Mouse (Mus musculus): Measurements from ENCODE around the gene Pan3. TPM values are rescaled to one million over a fixed set of nuclear protein-coding genes. Genes with fewer than 3 reads are reported as not detected.
A peak's percentile ranks its signal among the peaks of the same experiment; 100 is the strongest.

Gene Pan3
- polyA plus RNA-seq, 1 experiment from 2014 or later, result 73.7 TPM

DNA sequence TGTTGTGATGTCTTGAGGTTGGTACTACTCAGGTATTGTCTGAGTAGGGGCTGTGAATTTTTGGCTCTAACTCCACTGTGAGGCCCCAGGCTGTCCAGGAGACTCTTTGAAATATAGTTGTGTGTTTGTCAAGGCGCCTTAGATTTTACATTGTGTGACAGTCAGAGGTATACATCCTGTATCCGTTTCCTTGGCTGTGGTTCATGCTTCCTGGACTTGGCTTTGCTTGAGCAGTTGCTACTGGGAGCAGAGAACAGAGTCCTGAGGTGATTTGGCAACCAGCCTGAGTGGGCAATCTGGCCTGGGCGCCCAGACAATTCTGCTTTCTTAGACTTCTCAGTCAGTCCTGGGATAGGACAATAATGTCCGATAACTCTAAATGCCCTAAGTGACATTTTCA, 5.3 kb downstream of the Pan3 start:
- Histone ChIP-seq H3K4me3 (replicated peaks) (no peak overlapping the region), H3K27me3 (no peaks in the 10 kb centered on the region), H3K4me1 (peaks cover 60% of the 10 kb centered on the region), H3K9ac (no peak overlapping the region), H3K36me3 (peaks cover 7% of the 10 kb centered on the region; the same call in 1 of the 2 replicates), H3K9me3 (replicated peaks) (no peaks in the 10 kb centered on the region), H3K4me2 (peak overlapping the region; percentile 27; the same call in 1 of the 2 replicates), H3K27ac (peak overlapping the region; percentile 54)
- no peak for ATAC-seq (replicated peaks; ENCODE audit: low FRiP score)
- WGBS, result 44% methylated on average over 4 of the region's 4 CpGs

DNA sequence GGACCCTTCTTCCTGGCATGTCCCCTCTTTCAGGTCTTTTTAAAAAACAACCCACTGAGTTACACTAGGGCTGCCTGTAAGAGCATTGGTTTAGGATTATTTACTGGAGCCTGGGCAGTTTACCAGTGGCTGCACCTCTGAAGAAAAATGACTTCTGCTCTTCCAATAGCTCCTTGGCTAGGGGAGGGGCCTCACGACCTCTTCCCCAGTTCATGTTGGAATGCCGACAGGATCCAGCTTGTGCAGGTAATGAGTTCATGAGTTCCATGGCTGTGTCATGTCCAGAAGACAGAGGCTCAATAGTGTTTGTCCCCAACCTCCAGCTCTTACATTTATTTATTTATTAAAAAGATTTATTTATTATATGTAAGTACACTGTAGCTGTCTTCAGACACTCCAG, 5.8 kb downstream of the Pan3 start:
- peak overlapping the region; percentile 27; the same call in 1 of the 2 replicates for H3K4me2 ChIP-seq
- no peak overlapping the region for H3K4me3 ChIP-seq (replicated peaks)
- no peak overlapping the region for H3K9ac ChIP-seq
- no peak for ATAC-seq (replicated peaks; ENCODE audit: low FRiP score)
- H3K27ac ChIP-seq, result peak overlapping the region; percentile 54; the same call in 1 of the 2 replicates
- H3K4me1 ChIP-seq, result peaks cover 60% of the 10 kb centered on the region
- H3K27me3 ChIP-seq, result no peaks in the 10 kb centered on the region
- 56% methylated on average over 2 of the region's 2 CpGs for WGBS
- peaks cover 10% of the 10 kb centered on the region; the same call in 1 of the 2 replicates for H3K36me3 ChIP-seq
- no peaks in the 10 kb centered on the region for H3K9me3 ChIP-seq (replicated peaks)

DNA sequence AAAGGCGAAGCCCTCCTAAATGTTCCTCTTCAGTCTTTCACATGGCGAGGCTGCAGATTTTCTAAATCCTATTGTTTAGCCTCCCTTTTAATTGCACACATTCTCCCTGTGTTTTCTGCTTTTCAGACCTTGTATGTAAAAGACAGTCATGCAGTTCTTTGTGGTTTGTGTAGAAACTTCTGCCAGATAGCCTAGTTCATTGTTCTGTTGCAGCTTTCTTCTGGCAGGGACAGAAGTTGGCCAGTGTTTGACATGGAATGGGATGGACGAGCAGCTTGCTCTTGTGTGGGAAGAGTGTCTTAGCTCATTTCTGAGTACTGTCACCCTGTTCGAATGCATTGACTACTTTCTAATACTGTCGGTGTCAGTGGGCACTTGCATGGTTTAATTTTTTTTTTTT, 6.5 kb downstream of the Pan3 start:
- peaks cover 62% of the 10 kb centered on the region for H3K4me1 ChIP-seq
- no peak overlapping the region for H3K4me3 ChIP-seq (replicated peaks)
- no peak for ATAC-seq (replicated peaks; ENCODE audit: low FRiP score)
- no peak overlapping the region for H3K9ac ChIP-seq
- no peak overlapping the region for H3K4me2 ChIP-seq
- no peaks in the 10 kb centered on the region for H3K27me3 ChIP-seq
- peak overlapping the region; percentile 19; the same call in 1 of the 2 replicates for H3K27ac ChIP-seq
- H3K36me3 ChIP-seq, result peaks cover 10% of the 10 kb centered on the region; the same call in 1 of the 2 replicates
- WGBS, result 83% methylated on average over 5 of the region's 5 CpGs
- no peaks in the 10 kb centered on the region for H3K9me3 ChIP-seq (replicated peaks)

DNA sequence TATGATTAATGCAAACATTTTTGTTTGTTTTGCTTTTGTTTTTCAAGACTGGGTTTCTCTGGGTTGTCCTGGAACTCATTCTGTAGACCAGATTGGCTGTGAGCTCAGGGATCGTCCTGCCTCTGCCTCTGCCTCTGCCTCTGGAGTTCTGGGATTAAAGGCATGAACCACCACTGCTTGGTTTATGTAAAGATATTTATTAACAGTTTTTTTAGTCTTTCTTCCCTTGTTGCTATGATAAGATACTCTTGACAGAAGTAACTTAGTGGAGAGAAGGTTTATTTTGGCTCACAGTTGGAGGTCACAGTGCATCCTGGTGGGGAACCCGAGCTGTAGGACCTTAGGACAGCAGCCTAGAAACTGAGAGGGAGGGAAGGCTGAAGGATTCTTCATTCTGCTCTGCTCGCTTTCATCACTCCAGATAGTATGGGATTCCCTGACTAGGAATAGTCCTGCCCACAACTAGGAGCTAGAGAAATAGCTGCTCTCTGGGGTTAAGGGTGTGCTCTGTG, 11.1 kb downstream of the Pan3 start:
- Histone ChIP-seq H3K9ac (no peak overlapping the region), H3K4me2 (no peak overlapping the region), H3K4me3 (replicated peaks) (no peak overlapping the region), H3K27me3 (no peaks in the 10 kb centered on the region), H3K9me3 (replicated peaks) (no peaks in the 10 kb centered on the region), H3K4me1 (peaks cover 31% of the 10 kb centered on the region), H3K27ac (no peak overlapping the region), H3K36me3 (peaks cover 3% of the 10 kb centered on the region; the same call in 1 of the 2 replicates)
- no peak for ATAC-seq (replicated peaks; ENCODE audit: low FRiP score)
- 64% methylated on average over 3 of the region's 3 CpGs for WGBS

DNA sequence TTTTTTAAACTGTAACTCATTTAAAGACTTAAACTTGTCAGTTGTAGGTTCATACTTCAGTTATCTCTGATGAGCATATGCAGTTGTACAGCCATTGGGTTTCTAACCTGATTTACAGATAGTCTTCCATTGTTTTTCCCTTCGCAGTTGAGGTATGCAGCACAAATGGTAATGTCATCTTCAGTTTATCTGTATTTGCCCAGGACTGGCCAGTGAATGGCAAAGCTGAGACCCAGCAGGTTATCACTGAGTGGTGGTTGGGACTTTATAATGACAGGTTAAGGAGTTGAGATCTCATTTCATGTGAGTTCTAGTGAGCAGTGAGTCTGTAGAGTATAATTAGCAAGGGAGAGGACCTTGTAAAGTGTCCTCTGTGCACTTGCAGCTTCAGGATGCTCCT, 12.0 kb downstream of the Pan3 start:
- H3K27ac ChIP-seq, result no peak overlapping the region
- H3K9me3 ChIP-seq (replicated peaks), result no peaks in the 10 kb centered on the region
- no peak overlapping the region for H3K4me3 ChIP-seq (replicated peaks)
- no peaks in the 10 kb centered on the region for H3K27me3 ChIP-seq
- no peak for ATAC-seq (replicated peaks; ENCODE audit: low FRiP score)
- H3K4me2 ChIP-seq, result no peak overlapping the region
- no peak overlapping the region for H3K9ac ChIP-seq
- peaks cover 23% of the 10 kb centered on the region for H3K4me1 ChIP-seq
- WGBS, result 88% methylated on average over 1 of the region's 1 CpGs
- H3K36me3 ChIP-seq, result peaks cover 3% of the 10 kb centered on the region; the same call in 1 of the 2 replicates

DNA sequence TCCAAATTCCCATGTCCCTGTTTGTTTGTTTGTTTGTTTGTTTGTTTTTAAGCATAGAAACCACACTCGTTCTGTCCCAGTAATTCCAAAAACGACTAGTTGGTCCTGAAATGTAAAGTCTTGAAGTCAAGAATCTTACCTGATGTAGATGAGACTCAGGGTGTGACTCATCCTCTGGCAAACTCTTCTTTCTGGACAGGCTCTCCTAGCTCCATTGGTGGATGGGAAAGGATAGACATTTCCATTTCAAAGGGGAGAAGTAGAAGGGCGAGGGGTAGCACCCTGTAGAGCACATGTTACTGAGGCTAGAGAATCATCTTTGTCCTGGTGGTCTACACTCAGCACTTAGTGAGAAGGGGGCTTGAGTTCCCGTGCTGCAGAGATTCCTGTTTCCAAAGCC, 12.8 kb downstream of the Pan3 start:
- ATAC-seq (replicated peaks; ENCODE audit: low FRiP score), result no peak
- peaks cover 20% of the 10 kb centered on the region for H3K4me1 ChIP-seq
- H3K9me3 ChIP-seq (replicated peaks), result no peaks in the 10 kb centered on the region
- H3K27me3 ChIP-seq, result no peaks in the 10 kb centered on the region
- H3K4me2 ChIP-seq, result no peak overlapping the region
- no peak overlapping the region for H3K4me3 ChIP-seq (replicated peaks)
- H3K9ac ChIP-seq, result no peak overlapping the region
- peaks cover 3% of the 10 kb centered on the region; the same call in 1 of the 2 replicates for H3K36me3 ChIP-seq
- no peak overlapping the region for H3K27ac ChIP-seq
- 83% methylated on average over 4 of the region's 4 CpGs for WGBS

DNA sequence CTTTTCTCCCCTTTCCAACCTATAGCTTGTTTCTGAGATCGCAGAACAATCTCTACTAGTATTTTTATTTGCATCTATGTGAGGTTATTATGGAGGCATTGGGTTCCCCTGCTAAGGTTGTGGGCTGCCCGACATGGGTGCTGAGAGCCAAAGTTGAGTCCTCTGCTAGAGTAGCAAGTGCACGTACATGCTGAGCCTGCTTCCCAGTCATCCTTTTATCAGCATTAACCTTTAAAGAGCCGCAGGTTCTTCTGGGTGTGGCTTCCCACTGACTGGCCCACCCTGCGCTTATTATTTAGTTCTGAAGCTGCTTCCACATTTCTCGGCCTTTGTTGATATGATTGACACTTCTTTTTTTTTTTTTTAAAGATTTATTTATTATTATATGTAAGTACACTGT, 14.3 kb downstream of the Pan3 start:
- peaks cover 26% of the 10 kb centered on the region for H3K4me1 ChIP-seq
- no peak overlapping the region for H3K4me2 ChIP-seq
- H3K9ac ChIP-seq, result no peak overlapping the region
- H3K27me3 ChIP-seq, result no peaks in the 10 kb centered on the region
- H3K9me3 ChIP-seq (replicated peaks), result no peaks in the 10 kb centered on the region
- ATAC-seq (replicated peaks; ENCODE audit: low FRiP score), result no peak
- no peak overlapping the region for H3K4me3 ChIP-seq (replicated peaks)
- 89% methylated on average over 6 of the region's 6 CpGs for WGBS
- no peak overlapping the region for H3K27ac ChIP-seq
- peaks cover 3% of the 10 kb centered on the region; the same call in 1 of the 2 replicates for H3K36me3 ChIP-seq

DNA sequence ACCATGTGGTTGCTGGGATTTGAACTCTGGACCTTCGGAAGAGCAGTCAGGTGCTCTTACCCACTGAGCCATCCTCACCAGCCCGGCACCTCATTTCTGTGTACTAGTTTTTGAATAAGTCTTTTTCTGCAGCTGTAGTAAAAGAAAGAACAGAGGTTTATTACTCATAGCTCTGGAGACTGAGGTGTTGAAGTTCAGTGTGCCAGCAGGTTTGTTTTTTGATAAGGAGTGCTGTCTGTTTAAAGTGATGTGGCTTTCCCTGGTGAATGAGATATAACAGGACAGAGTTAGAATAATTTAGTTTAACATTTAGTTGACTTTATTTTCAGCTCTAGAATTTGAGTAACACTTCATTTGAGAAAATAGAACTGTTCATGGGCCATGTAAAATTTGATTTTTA, 14.8 kb downstream of the Pan3 start:
- no peak overlapping the region for H3K9ac ChIP-seq
- H3K4me3 ChIP-seq (replicated peaks), result no peak overlapping the region
- no peaks in the 10 kb centered on the region for H3K27me3 ChIP-seq
- no peak overlapping the region for H3K4me2 ChIP-seq
- H3K36me3 ChIP-seq, result peaks cover 3% of the 10 kb centered on the region; the same call in 1 of the 2 replicates
- no peaks in the 10 kb centered on the region for H3K9me3 ChIP-seq (replicated peaks)
- 92% methylated on average over 2 of the region's 2 CpGs for WGBS
- no peak for ATAC-seq (replicated peaks; ENCODE audit: low FRiP score)
- H3K4me1 ChIP-seq, result peaks cover 26% of the 10 kb centered on the region
- H3K27ac ChIP-seq, result no peak overlapping the region

DNA sequence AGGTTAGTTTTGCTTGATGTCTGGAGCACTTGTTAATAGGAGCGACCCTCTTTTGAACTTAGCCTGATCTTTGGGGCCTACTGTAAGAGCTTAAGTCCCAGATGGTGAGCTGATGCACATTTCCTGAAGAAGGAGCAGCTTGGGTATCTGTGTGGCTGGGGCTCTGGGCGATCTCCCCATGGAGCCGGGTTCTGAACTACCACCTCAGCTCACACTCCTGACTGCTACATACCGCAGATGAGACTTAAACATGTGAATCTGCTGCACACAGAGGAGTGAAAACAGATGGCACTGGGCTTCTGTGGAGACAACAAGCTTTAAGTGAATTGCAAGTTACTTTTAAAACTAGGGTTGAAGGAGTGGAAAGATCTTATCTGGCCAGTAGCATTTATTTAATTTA, 15.3 kb downstream of the Pan3 start:
- no peak for ATAC-seq (replicated peaks; ENCODE audit: low FRiP score)
- no peak overlapping the region for H3K4me2 ChIP-seq
- H3K9ac ChIP-seq, result no peak overlapping the region
- H3K4me1 ChIP-seq, result peaks cover 26% of the 10 kb centered on the region
- WGBS, result 76% methylated on average over 4 of the region's 4 CpGs
- H3K4me3 ChIP-seq (replicated peaks), result no peak overlapping the region
- no peaks in the 10 kb centered on the region for H3K27me3 ChIP-seq
- no peak overlapping the region for H3K27ac ChIP-seq
- H3K9me3 ChIP-seq (replicated peaks), result no peaks in the 10 kb centered on the region
- peaks cover 3% of the 10 kb centered on the region; the same call in 1 of the 2 replicates for H3K36me3 ChIP-seq

DNA sequence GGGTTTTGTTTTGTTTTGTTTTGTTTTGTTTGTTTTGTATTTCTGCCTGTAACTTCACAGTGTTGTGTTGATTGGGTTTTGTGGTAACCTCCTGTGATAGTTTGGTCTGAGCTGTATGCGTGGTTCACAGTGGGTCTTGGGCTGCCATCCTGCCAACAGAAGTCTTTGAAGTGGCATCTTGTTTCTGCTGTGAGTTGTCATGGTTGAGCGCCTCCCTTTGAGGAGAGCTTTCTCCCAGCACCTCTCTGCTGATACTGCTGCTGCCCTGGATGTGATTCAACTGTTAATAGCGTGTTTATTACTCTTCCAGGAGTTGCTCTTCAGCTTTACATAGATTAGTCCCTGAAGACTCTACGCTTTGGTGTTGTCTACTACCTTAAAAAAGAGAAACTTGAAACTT, 18.6 kb downstream of the Pan3 start:
- WGBS, result 23% methylated on average over 4 of the region's 4 CpGs
- Histone ChIP-seq H3K36me3 (peaks cover 18% of the 10 kb centered on the region), H3K4me2 (no peak overlapping the region), H3K27ac (peak overlapping the region; percentile 52), H3K4me1 (peaks cover 21% of the 10 kb centered on the region), H3K9me3 (replicated peaks) (no peaks in the 10 kb centered on the region), H3K9ac (no peak overlapping the region), H3K4me3 (replicated peaks) (no peak overlapping the region), H3K27me3 (no peaks in the 10 kb centered on the region)
- peak; percentile 86 for ATAC-seq (replicated peaks; ENCODE audit: low FRiP score)

DNA sequence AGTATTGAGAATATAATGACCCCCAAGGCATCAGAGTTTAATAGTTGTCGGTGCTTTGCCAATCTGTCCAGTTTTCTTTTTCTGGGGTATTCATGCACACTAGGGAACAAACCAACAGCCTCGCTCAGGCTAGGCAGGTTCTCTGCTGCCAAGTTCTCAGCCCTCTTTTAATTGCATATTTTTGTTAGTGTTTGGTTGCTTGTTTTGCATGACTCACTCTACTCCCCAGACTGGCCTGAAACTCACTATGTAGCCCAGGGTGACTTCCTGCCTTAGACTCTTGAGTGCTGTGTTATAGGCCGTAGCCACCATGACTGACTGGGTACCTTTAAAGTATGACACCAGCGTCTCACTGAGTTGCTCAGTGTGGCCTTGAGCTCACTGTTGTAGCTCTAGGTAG, 19.0 kb downstream of the Pan3 start:
- 50% methylated on average over 4 of the region's 4 CpGs for WGBS
- Histone ChIP-seq H3K4me3 (replicated peaks) (no peak overlapping the region), H3K36me3 (peaks cover 20% of the 10 kb centered on the region), H3K27me3 (no peaks in the 10 kb centered on the region), H3K9ac (no peak overlapping the region), H3K27ac (peak overlapping the region; percentile 52), H3K4me1 (peaks cover 21% of the 10 kb centered on the region), H3K9me3 (replicated peaks) (no peaks in the 10 kb centered on the region), H3K4me2 (no peak overlapping the region)
- ATAC-seq (replicated peaks; ENCODE audit: low FRiP score), result peak; percentile 77

DNA sequence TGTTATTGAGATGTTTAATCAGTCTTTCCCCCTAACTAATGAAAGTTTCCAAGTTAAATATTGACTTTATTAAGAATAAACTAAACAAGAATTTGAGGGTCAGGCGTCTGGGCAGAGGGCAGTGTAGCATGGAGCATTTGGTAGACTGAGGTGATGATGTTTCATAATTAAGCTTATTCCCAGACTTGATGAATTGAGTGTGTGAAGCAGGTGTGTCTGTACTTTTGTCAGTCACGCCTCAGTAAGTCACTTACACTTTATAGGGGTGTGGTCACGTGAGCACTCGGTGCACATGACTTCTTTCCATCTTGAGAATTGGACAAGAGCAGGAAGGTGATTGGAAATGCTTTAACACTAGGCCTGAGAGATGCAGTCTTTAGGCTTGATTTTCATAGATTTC, 26.5 kb downstream of the Pan3 start:
- no peak overlapping the region for H3K9ac ChIP-seq
- H3K36me3 ChIP-seq, result peaks cover 34% of the 10 kb centered on the region
- H3K27me3 ChIP-seq, result no peaks in the 10 kb centered on the region
- H3K27ac ChIP-seq, result 0 out of 2 replicates have a peak overlapping the region, but pooled peaks have one; percentile 41
- 0 out of 2 replicates have a peak, but pooled peaks have one; percentile 46 for ATAC-seq (replicated peaks; ENCODE audit: low FRiP score)
- peaks cover 5% of the 10 kb centered on the region; the same call in 1 of the 2 replicates for H3K4me1 ChIP-seq
- no peak overlapping the region for H3K4me3 ChIP-seq (replicated peaks)
- no peak overlapping the region for H3K4me2 ChIP-seq
- WGBS, result 72% methylated on average over 4 of the region's 4 CpGs
- H3K9me3 ChIP-seq (replicated peaks), result no peaks in the 10 kb centered on the region

Measured in kidney, embryonic 15.5 days (tissue).